Mouse (Mus musculus) left cerebral cortex, adult 9 months (tissue): Measurements from ENCODE around the gene Cttnbp2nl.

ENCODE experiments used
- DNase-seq, 2 experiments: peaks; one replicate each; pipeline ENCODE4 v3.0.0; 2022; ENCODE audit warnings: low spot score in 2 of 2

The Cttnbp2nl gene

GRCm38 (mm10) chr3:104965070-104965855 lies 87.7 kb downstream of the Cttnbp2nl start:
- no peak for DNase-seq

GRCm38 (mm10) chr3:104963331-104964276 lies 89.3 kb downstream of the Cttnbp2nl start:
- DNase-seq: no peak

DNA sequence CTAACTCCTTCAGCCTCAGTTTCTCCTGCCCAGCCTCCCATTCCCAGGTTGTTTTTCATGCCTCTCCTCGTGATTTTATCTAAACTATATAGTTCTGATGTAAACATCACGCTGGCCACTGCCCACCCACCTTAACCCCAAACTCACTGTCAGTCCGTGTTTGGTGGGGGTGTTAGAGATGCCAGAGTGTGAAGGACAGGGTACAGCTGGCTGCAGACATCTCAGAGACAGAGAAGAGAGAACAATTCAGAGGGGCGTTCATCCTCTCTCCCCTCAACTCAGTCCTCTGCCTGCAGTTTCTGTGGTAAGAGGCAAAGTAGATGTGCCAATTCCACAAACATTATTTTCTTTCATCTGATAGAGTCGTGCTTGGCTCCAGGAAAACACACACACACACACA lies 90.1 kb downstream of the Cttnbp2nl start:
- no peak for DNase-seq

DNA sequence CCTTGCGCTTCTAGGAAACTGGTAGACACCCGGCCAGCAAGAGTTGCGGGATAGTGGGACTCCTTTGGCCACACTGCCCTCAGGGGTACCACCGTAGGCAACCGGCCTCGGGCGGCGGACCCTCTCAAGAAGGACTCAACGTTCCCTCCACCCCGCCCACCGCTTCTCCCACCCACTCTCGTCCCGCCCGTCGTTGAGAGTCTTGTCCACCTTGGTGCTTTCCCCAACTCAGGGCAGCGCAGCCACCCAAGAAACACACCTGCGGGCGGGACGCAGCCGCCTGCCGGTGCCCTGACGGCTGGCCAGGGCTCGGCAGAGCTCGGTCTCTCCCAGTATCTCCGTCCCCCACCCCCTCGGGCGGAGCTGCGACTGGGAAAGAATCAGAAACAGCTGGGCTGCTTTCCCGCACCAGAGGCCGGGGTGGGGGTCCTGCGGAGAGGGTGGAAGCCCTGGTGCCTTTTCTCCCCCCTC lies 90.8 kb downstream of the Cttnbp2nl start:
- no peak for DNase-seq

GRCm38 (mm10) chr3:104961066-104962059 lies 91.6 kb downstream of the Cttnbp2nl start, which contains the start of gene Wnt2b:
Gene Wnt2b, minus strand, starts transcription at chr3:104961921.
- no peak for DNase-seq

- no peak for DNase-seq
Measured at GRCm38 (mm10) chr3:104960026-104961000, 92.6 kb downstream of the Cttnbp2nl start.

DNA sequence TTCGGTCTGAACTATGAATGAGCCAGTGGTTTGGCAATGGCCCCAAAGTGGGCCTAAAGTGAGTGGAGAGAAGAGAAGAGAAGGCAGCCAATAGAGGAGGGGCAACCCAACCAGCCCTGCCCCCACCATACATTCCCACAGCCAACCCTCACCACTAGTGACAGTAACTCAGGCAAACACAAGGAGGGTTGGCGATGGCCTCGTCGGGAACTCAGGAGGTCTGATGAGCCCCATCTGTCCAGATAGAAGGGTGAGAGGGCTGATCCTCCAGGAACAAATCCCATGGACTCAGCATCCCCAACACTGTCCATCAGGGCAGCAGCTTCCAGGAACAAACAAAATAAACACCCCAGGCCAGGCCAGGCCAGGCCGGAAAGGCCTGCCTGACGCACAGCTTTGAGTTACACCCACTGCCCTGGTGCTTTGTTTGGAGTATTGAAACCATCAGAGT lies 96.8 kb downstream of the Cttnbp2nl start:
- no peak for DNase-seq

DNA sequence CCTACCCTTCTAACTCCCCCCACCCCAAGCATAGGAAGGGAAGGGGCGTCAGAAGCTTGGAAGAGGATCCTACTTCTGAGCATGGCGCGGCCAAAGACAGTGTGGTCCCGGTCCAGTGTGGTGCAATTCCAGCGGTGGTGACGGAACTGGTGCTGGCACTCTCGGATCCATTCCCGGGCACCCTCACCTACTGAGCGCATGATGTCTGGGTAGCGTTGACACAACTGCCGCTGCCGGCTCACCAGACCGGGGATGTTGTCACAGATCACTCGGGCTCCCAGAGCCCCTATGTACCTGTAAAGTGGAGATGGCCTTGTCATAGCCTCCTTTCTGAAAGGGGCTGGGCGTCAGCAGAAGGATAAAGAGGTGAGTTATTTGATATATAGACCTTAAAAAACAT lies 98.4 kb downstream of the Cttnbp2nl start:
- no peak for DNase-seq

DNA sequence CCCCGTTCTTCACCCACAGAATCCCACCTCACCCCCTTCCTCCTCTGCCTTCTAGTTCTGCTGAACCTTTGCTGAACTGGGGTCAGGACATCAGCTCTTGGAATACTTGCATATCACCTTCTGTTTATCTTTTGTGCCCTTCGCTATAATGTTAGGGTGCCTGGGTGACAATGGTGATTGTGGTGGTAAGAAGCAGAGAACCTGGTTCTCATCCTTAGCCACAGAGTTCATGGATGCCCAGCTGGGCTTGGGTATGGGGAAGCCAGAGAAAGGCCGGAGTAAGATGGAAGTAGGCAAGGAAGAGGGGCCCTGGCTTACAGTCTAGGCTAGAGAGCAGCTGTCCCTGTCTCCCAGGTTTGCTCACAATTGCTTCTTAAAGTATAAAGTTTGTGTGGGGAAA lies 98.8 kb downstream of the Cttnbp2nl start:
- DNase-seq: no peak

- DNase-seq: no peak
Measured at GRCm38 (mm10) chr3:104952891-104953670, 99.9 kb downstream of the Cttnbp2nl start.
